Mouse (Mus musculus): Measurements from ENCODE around the gene AC134908.4.
"Not testable (repeated sequence)": the region's sequence is repeated elsewhere in the genome, so short reads cannot be mapped to it uniquely, and the experiment has no call there.

Gene AC134908.4

GRCm38 (mm10) chr17:25773549-25774120, 21.8 kb downstream of the AC134908.4 start, which contains the start of gene Narfl:
Narfl (plus strand) TSS chr17:25773776.
- peak; percentile 95 for DNase-seq (ENCODE audit: low spot score)

GRCm38 (mm10) chr17:25769331-25769730, 26.1 kb downstream of the AC134908.4 start:
- no peak for DNase-seq (ENCODE audit: low spot score)

- no peak for DNase-seq (ENCODE audit: low spot score)
Observed at GRCm38 (mm10) chr17:25765886-25766285, 29.6 kb downstream of the AC134908.4 start.

DNA sequence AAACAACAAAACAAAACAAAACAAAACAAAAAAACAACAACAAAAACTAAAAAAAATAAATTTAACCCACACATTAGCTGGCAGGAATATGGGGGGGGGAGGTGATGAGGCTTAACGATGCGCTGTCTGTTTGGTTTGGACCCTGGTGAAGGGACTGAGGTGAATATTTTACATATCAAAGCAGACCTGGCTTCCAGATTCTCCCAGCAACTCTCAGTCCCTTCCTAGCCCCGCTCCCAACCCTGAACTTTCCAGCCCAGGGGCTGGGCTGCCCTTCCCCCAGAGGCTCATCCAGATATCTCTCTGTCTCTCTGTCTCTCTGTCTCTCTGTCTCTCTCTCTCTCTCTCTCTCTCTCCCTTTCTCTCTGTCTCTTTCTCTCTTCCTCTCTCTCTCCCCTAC, 32.9 kb downstream of the AC134908.4 start:
- no peak for DNase-seq (ENCODE audit: low spot score)

- DNase-seq (ENCODE audit: low spot score), result no peak
Observed at GRCm38 (mm10) chr17:25761561-25761970, 33.9 kb downstream of the AC134908.4 start.

- DNase-seq (ENCODE audit: low spot score), result no peak
Observed at GRCm38 (mm10) chr17:25760148-25760547, 35.3 kb downstream of the AC134908.4 start.

DNA sequence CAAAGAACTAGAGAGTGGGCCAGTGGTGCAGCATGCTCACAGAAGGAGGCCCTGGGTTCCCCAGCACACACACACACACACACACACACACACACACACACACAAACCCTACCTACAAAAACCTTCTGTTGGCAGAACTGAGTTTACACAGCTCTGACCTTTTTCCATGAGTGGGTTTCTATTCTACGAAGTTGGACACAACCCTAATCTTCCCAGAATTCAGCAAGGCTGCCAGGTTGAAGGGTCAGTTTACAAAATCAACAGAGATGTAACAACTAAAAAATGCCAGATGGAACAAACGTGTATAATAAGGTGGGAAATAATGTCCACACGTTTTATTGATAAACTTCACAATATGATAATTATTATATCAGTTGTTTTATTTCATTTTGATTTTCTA, 37.8 kb downstream of the AC134908.4 start:
- DNase-seq (ENCODE audit: low spot score), result no peak

DNA sequence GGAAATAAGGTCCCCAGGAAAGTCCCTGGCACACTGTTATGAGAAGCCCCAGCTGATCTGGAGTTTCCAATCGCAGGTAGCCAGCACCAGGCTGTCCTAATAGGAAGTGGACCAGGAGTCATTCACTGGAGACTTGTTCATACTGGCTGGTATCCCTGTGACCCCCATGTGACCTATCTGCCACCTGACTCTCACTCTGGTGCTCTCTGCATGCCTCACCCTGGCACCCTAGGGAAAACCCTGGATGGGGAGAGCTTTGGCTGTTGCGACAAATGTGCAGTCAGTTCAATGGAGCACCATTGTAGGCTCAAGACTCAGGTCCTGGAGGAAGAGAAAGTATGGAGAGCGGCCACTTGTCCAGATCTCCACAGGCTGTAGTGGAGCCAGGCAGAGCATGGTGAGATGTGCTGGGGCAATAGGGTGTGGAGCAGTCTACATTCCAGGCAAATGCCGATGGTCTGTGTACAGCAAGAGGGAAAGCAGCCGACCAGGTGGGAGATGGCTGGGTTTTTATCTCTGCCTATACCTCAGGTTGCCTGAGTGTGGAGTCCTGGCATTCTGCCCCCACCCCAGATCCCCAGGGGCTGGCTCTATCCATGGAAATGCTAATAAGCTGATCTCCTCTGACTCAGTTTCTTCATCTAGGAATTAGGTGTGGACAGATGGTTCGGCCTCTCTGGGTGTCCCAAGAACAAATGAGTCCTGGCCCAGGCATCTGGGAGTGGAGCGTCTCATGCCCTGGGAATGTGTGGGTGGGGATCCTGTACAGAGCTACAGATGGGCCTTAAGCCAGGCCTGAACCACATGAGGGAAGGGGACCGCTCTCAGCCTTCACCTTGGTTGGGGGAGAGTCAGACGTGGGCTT, 38.8 kb downstream of the AC134908.4 start:
- DNase-seq (ENCODE audit: low spot score), result no peak

DNA sequence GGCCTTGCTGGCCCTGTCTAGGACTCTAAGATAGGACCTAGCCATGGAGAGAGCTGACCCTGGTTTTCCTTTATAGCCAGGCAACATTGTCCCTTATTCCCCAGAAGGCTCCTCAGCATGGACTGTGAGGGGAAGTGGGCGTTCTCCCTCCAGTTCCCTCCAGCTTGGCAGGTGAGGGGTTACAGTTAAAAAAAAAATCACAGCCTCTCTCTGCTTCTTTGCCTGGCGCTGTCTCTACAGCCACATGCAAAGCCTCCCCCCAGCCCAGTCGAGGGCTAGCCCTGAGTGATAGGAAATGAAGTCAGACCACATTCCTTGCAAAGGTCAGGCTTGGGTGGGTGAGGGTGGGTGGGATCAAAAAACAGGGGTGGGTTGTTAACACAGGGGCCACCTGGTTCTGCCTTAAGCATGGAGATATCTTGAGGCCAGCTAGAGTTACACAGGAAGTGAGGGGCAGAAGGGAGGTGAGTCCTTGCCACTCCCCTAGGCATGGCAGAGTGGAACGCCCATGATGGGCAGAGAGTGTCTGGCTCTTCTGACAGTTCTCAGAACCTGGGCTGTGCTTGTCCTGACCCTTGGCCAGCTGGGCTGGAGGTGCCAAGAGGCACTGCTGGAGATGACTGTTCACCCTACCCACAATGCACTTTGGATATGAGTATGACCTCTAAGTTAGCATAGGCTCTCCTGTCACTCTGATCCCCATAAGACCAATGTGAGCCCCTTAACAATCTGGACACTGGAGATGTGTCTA, 39.7 kb downstream of the AC134908.4 start:
- no peak for DNase-seq (ENCODE audit: low spot score)

- no peak for DNase-seq (ENCODE audit: low spot score)
Observed at GRCm38 (mm10) chr17:25755086-25755485, 40.4 kb downstream of the AC134908.4 start.

- DNase-seq (ENCODE audit: low spot score), result no peak
Observed at GRCm38 (mm10) chr17:25754241-25754640, 41.2 kb downstream of the AC134908.4 start, which contains the start of gene Msln. Msln (minus strand) TSS chr17:25754378.

- no peak for DNase-seq (ENCODE audit: low spot score)
Observed at GRCm38 (mm10) chr17:25751446-25751845, 44.0 kb downstream of the AC134908.4 start.

DNA sequence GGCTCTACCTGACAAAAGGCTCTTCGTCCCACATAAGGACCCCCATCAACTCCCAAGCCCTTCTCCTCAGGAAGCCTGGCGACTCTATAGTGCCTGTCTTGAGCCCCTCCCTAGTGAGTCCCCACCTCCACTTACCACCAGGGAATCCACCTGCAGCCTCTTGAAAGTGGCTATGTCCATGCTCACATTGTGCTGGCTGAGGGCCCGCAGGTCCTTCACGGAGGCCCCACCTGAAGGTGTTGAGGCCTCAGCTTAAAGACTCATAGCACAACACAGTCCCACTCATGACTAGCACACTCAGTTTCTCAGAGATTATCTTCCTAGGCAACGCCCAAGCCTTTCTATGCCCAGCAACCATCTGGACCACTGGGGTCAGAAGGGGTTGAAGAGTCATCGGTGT, 46.1 kb downstream of the AC134908.4 start:
- no peak for DNase-seq (ENCODE audit: low spot score)

- DNase-seq (ENCODE audit: low spot score), result no peak
Observed at GRCm38 (mm10) chr17:25748238-25748637, 47.2 kb downstream of the AC134908.4 start.

DNA sequence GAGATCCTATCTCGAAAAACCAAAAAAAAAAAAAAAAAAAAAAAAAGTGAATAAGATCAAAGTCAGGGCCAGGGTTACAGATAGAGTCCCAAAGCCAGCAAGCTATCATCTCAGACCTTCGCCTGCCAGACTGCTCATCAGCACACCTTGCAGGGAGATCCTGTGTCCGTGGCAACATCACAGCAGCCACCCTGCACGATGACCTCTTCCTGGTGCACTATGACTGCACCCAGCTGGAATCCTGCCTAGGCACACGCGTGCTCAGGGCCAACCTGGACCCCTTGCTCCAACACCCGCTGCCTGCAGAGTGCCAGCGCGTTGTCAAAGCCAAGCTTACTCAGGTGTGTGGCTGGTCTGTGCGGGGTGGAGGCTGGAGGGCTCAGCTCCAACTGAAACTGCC, 51.1 kb downstream of the AC134908.4 start:
- no peak for DNase-seq (ENCODE audit: low spot score)

DNA sequence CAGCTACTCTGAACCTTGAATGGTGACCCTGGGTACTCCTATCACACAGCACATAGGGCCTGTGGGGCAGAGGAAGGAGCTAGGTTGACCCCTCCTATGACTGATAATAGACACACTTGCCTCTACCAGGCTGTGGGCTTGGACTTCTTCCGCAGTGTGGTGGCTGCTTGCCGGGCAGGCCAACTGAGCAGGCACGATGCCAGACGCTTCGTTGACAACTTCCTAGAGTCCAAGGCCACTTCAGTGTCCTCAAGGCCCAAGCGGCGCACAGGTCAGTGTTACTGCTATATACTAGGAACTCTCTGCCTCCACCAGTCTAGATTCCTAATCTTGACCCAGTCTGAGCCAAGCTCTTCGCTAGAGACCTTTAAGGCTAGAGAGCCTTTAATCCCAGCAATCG, 51.6 kb downstream of the AC134908.4 start:
- no peak for DNase-seq (ENCODE audit: low spot score)

DNA sequence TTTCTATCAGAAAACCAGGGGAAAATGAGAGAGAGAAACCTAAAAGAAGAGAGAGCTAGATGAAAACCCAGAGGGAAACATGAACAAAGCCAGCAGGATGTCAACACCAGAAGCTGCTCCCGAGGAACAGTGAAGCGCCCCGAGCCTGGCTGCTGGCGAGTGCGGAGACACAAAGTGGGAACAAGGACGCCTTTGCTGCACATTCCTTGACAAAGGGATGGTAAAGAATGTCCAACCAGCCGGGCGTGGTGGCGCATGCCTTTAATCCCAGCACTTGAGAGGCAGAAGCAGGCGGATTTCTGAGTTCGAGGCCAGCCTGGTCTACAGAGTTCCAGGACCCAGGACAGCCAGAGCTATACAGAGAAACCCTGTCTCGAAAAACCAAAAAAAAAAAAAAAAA, 54.0 kb downstream of the AC134908.4 start:
- not testable (repeated sequence) for DNase-seq (ENCODE audit: low spot score)
